Mouse (Mus musculus) layer of hippocampus, adult 2 months (tissue): ENCODE measurements at regions not wholly inside any gene's neighbourhood (a gene's known extent, or its start where the extent isn't known, plus 50 kb on each side); places are given as distances from the start of the nearest gene placed in this dataset.
"Not testable (repeated sequence)": the region's sequence is repeated elsewhere in the genome, so short reads cannot be mapped to it uniquely, and the experiment has no call there.

Experiments
- DNase-seq, 2 experiments: peaks; one replicate each; pipeline ENCODE4 v3.0.0; 2022; ENCODE audit warnings: low spot score in 2 of 2
- H3K27ac ChIP-seq: fragments of 200-600 bp; 2 replicates; pipeline ENCODE4 v1.8.1; 2022
- H3K4me3 ChIP-seq: fragments of 200-600 bp; 2 replicates; pipeline ENCODE4 v1.8.1; 2022; ENCODE audit warnings: mild to moderate bottlenecking
- CTCF ChIP-seq: fragments of 200-600 bp; conservative IDR thresholded peaks from 2 replicates; pipeline ENCODE4 v1.8.1; 2022; ENCODE audit warnings: antibody characterized with exemption, mild to moderate bottlenecking, moderate library complexity

- DNase-seq, H3K4me3 ChIP-seq: not testable (repeated sequence)
These were observed 216.4 kb downstream of the Gm31371 start for GRCm38 (mm10) chr8:20119581-20119980.

GRCm38 (mm10) chr8:20120186-20120585 lies 217.0 kb downstream of the Gm31371 start:
- not testable (repeated sequence) for DNase-seq, H3K27ac ChIP-seq, H3K4me3 ChIP-seq

More at GRCm38 (mm10) chr8:20119581-20119980, 216.4 kb downstream of the Gm31371 start:
- H3K27ac ChIP-seq = not testable (repeated sequence)

GRCm38 (mm10) chr8:20121391-20121909 lies 218.3 kb downstream of the Gm31371 start:
- DNase-seq, H3K4me3 ChIP-seq, H3K27ac ChIP-seq: not testable (repeated sequence)

- H3K27ac ChIP-seq = peak overlapping the region; percentile 67
- peak; percentile 69 for TF ChIP-seq CTCF
- peak overlapping the region; percentile 65 for H3K4me3 ChIP-seq
These were observed 219.1 kb downstream of the Gm31371 start for GRCm38 (mm10) chr8:20122067-20122925.

GRCm38 (mm10) chr8:20123545-20123944 lies 220.4 kb downstream of the Gm31371 start:
- not testable (repeated sequence) for H3K27ac ChIP-seq, H3K4me3 ChIP-seq, DNase-seq

More at GRCm38 (mm10) chr8:20122067-20122925, 219.1 kb downstream of the Gm31371 start:
- peak; percentile 100 for DNase-seq

- H3K27ac ChIP-seq, DNase-seq, H3K4me3 ChIP-seq: not testable (repeated sequence)
These were observed 227.4 kb downstream of the Gm15319 start for GRCm38 (mm10) chr8:20135626-20136025.

GRCm38 (mm10) chr8:20145436-20145835 lies 217.6 kb downstream of the Gm15319 start:
- not testable (repeated sequence) for H3K27ac ChIP-seq, H3K4me3 ChIP-seq, DNase-seq

- H3K4me3 ChIP-seq, H3K27ac ChIP-seq: not testable (repeated sequence)
- DNase-seq = peak; percentile 38 to 50
These were observed 211.5 kb downstream of the Gm15319 start for GRCm38 (mm10) chr8:20151317-20152047.

GRCm38 (mm10) chr8:20154091-20154490 lies 208.9 kb downstream of the Gm15319 start:
- DNase-seq, H3K4me3 ChIP-seq, H3K27ac ChIP-seq: not testable (repeated sequence)
